Mouse (Mus musculus) lung, postnatal 36 days (tissue): Measurements from ENCODE around the gene Prcc.
A peak's percentile ranks its signal among the peaks of the same experiment; 100 is the strongest.

Experiments
- DNase-seq: peaks from one replicate; pipeline ENCODE4 v3.0.0; 2022; ENCODE audit warnings: mixed read lengths

The Prcc gene

GRCm38 (mm10) chr3:87885281-87886003 lies at the start of gene Prcc:
Gene Prcc (minus strand): TSS chr3:87885608.
- DNase-seq: peak; percentile 99

GRCm38 (mm10) chr3:87935201-87935600 lies 49.8 kb upstream of the Prcc start:
- DNase-seq: no peak

- DNase-seq: no peak
Measured at GRCm38 (mm10) chr3:87934501-87934900, 49.1 kb upstream of the Prcc start.

- no peak for DNase-seq
Measured at GRCm38 (mm10) chr3:87934026-87934425, 48.6 kb upstream of the Prcc start.

- peak; percentile 98 for DNase-seq
Measured at GRCm38 (mm10) chr3:87930078-87930795, 44.8 kb upstream of the Prcc start, which contains the start of the genes Isg20l2 and Rrnad1. Gene Isg20l2 (plus strand): TSS chr3:87930314. Gene Rrnad1 (minus strand): TSS chr3:87930717.

- DNase-seq: no peak
Measured at GRCm38 (mm10) chr3:87929341-87930077, 44.1 kb upstream of the Prcc start.

- DNase-seq: no peak
Measured at GRCm38 (mm10) chr3:87927452-87927851, 42.0 kb upstream of the Prcc start.

GRCm38 (mm10) chr3:87924996-87925395 lies 39.6 kb upstream of the Prcc start:
- DNase-seq: no peak

- no peak for DNase-seq
Measured at GRCm38 (mm10) chr3:87920270-87920943, 35.0 kb upstream of the Prcc start.

GRCm38 (mm10) chr3:87919336-87920108 lies 34.1 kb upstream of the Prcc start, which contains the start of gene Mrpl24:
Gene Mrpl24 (plus strand): TSS chr3:87919506.
- DNase-seq: peak; percentile 95

- no peak for DNase-seq
Measured at GRCm38 (mm10) chr3:87918551-87918950, 33.1 kb upstream of the Prcc start.

- DNase-seq: no peak
Measured at GRCm38 (mm10) chr3:87916990-87917389, 31.6 kb upstream of the Prcc start.

GRCm38 (mm10) chr3:87913891-87914290 lies 28.5 kb upstream of the Prcc start:
- no peak for DNase-seq

- no peak for DNase-seq
Measured at GRCm38 (mm10) chr3:87913491-87913890, 28.1 kb upstream of the Prcc start.

- peak; percentile 95 for DNase-seq
Measured at GRCm38 (mm10) chr3:87910573-87911141, 25.2 kb upstream of the Prcc start.

GRCm38 (mm10) chr3:87909874-87910273 lies 24.5 kb upstream of the Prcc start:
- peak; percentile 32 for DNase-seq

GRCm38 (mm10) chr3:87909381-87909780 lies 24.0 kb upstream of the Prcc start:
- no peak for DNase-seq

GRCm38 (mm10) chr3:87907906-87908305 lies 22.5 kb upstream of the Prcc start:
- DNase-seq: no peak

- DNase-seq: peak; percentile 77
Measured at GRCm38 (mm10) chr3:87906981-87907857, 21.8 kb upstream of the Prcc start.

GRCm38 (mm10) chr3:87906601-87906980 lies 21.2 kb upstream of the Prcc start:
- peak; percentile 42 for DNase-seq
